Mouse (Mus musculus) G1E-ER4 (cell line): ENCODE results near the gene Rufy1. TPM values are rescaled to one million over a fixed set of nuclear protein-coding genes. Genes with fewer than 3 reads are reported as not detected.

Experiments used
- GATA1 ChIP-seq: IDR thresholded peaks from one replicate; pipeline ENCODE4 v1.8.0; 2012; ENCODE audit warnings: low read length, inconsistent platforms
- polyA plus RNA-seq: library from polyadenylated mRNA; stranded (reverse); fragments of >175 nt; gene quantifications from 2 replicates; pipeline ENCODE4 v1.2.3, GENCODE M21; 2012

Gene Rufy1
- polyA plus RNA-seq = 8.2 and 8.7 TPM in 2 replicates

DNA sequence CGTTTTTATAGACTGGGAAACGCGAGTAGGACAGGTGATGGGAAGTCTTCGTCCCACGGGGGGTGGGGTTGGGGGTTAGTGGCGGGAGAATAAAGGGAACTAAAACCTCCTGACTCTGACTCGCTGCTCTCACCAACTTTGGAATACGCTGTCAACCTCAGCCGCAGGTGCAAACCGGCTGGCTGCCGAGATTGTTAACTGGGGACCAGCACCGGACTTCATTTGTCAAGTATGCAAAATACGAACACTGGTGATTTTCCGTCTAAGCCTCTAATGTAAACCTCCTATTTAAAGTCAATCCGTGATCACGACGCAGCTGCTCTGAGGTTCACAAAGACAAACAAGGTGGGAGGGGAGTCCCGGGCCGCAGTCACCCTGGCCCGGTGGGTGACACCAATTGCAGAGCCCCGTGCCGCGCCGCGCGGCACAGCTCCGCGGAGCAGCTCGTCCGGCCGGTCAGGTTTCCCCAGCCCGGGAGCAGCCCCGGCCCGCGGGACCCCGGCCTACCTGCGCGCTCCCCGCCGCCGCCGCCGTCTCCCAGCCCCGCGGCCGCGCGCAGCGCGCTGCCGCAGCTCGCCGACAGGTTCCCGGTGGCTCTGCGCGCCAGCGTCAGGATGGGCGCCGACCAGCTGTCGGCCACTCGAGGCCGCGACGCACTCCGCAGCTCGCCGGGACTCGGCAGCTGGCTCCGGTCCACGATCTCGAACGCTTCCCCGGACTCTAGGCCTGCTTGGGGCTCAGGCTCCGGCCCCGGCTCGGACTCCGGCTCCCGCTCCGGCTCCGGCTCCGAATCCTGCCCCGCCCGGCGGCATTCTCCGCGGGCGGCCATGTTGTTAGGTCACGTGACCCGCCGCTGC, at the start of gene Rufy1:
TSS of gene Rufy1 (minus strand) at position 849 of the 857 bp plus-strand sequence.
- TF ChIP-seq GATA1 = no peak

DNA sequence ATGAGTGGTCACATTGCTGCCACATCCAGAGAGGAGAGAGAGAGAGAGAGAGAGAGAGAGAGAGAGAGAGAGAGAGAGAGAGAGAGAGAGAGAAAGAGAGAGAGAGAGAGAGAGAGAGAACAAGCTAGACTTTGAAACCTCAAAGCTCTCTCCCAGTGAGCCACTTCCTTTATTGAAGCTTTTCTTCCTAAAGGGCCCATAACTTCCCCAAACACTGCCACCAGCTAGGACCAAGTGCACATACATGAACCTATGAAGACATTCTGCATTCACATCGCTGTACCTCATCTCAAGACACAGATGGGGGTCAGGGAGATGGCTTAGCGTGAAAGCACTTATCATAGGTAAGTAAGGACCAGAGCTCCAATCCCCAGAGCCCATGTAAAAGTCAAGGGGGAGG, 47.1 kb upstream of the Rufy1 start:
- TF ChIP-seq GATA1 = no peak

DNA sequence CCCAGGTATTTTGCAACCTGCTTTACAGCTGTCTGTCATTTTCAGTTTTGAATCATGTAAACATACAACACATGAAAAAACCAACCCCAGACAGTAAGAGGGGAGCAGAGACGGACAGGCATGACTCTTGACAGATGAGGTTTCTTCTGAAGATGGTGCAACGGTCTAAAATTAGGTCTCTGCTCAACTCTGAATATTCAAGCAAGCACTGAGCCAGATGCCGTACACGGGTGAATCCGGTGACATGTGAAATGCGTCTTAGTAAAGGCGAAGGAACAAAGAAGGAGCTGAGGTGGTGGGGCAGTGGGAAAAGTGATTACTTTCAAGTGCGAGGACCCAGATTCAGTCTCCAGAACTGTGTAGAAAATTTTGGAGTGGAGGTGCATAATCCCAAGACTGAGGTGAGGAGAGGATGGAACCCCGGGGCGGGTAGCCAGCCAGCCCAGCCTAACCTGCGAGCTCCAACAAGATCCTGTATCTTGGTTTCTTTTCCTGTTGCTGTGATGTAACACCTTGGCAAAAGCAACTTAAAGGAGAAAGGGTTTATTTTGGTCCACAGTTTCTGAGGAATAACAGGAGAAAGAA, 46.7 kb upstream of the Rufy1 start:
- TF ChIP-seq GATA1 = no peak

GRCm38 (mm10) chr11:50476971-50477370, 46.0 kb upstream of the Rufy1 start:
- TF ChIP-seq GATA1 = no peak

GRCm38 (mm10) chr11:50473933-50474332, 43.0 kb upstream of the Rufy1 start:
- TF ChIP-seq GATA1 = no peak

- TF ChIP-seq GATA1 = no peak
These were observed 41.4 kb upstream of the Rufy1 start for GRCm38 (mm10) chr11:50472161-50472939.

DNA sequence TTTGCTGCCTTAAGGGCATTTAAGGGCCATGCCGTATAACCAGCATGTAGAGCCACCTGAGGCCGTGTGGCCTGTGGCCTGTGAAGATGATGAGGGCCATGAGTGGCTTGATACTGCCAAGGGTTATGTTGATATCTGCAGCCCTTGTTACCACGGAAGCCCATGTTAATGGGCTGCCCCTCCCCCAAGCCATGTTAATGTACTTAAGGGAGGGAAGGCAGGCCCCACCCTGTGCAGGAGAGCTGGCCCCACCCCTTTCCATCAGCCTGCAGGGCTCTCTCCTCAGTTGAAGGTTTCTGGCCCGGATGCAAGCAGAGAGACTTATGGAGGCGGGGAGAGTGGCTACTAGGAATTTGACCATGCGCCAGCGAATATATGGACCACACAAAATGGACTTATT, 30.6 kb upstream of the Rufy1 start:
- no peak for TF ChIP-seq GATA1

DNA sequence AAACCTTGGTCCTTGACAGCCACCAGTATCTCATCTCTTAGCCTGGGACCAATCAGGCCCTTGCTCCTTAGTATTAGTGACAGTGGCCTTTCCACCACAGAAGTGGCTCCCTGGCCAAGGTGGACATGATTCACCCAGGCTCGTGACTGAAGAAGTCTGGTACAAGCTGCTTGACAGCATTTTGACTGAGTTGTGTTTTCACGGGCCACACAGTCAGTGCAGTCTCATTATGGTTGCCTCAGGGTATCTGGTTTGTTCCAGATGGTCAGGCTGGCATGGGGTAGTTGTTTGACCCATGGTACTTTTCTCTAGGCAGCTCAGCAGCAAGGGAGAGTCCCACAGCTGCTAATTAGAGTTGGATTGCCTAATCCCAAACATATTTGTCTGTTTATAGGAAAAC, 28.3 kb upstream of the Rufy1 start:
- TF ChIP-seq GATA1 = no peak

DNA sequence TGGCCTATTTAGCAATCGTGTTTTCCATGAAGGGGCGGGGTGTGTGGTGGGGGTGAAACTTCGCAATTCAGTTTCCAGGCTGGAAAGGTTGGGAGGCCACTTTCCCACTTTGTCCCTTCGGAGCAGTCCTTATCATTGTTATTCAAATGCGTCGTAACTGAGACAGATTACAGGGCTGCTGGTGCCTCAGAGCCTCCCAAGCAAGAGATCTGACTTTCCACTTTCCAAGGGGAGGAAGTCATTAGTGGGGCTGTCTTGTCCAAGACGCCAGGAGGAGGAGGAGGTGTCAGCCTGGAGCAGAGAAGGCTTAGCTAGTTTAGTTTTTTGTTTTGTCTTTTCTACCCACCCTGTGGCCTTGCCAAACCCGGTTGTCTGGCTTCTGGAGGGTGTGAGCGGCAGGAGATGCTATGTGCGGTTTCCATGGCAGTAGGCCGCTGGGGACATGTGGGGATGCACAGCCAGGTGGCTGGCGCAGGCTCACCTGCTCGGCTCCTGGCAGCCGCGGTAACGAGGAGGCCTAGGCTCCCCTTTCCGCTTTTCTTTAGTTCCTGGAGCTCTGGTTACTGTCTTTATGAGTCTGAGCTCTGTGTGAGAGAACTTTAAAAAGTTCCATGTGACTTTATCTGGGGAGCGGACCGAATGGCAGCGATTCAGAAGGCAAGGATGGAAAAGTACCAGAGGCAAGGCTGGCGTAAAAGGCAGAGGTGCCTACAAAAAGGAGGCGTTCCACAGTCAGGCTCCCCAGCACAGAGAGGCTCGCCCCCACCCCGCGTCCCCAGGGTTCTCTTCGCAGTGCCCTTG, 26.4 kb upstream of the Rufy1 start:
- no peak for TF ChIP-seq GATA1

- TF ChIP-seq GATA1 = no peak
These were observed 25.5 kb upstream of the Rufy1 start for GRCm38 (mm10) chr11:50456455-50456854.

GRCm38 (mm10) chr11:50454934-50455333, 24.0 kb upstream of the Rufy1 start:
- no peak for TF ChIP-seq GATA1

- no peak for TF ChIP-seq GATA1
These were observed 19.3 kb upstream of the Rufy1 start for GRCm38 (mm10) chr11:50450236-50450635.

DNA sequence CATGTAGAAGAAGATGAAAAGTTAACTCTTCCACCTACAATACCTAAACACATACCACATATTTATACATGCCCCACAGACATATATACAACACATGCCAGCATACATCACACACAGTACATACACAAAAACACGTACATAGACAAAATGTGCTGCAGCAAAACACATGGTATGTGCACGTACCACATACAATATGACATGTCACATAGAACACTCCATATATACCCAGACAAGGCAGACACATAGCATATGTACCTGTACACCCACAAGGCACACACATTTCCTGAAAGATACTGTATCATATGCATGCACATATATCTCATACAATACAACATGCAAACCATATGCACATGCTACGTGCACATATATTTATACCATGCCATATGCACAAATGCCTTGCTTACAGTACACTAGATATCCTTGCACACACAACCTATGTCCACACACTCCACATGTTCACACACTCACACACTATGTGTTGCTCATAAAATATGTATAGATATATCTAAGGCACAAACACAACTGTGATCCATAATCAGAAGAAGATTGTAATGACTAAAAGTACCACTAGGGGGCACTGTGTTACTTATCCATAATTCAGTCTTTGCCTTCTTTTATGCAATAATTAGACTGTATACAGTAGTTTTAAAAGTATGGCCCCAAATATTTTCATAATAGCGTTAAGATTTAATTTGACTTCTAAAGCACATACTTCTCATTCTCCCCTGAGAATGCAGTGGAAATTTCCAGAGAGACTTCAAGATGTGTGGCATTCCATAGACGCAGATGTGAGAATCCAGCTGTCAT, 12.5 kb upstream of the Rufy1 start:
- no peak for TF ChIP-seq GATA1

- TF ChIP-seq GATA1 = no peak
These were observed 10.7 kb upstream of the Rufy1 start for GRCm38 (mm10) chr11:50441637-50442036.

- no peak for TF ChIP-seq GATA1
These were observed 9.8 kb upstream of the Rufy1 start for GRCm38 (mm10) chr11:50440691-50441090.
